Mouse (Mus musculus) inflammation-experienced regulatory T-cells, adult 6 months (primary cell): ENCODE results near the gene Mob1b. TPM values are rescaled to one million over a fixed set of nuclear protein-coding genes. Genes with fewer than 3 reads are reported as not detected.

Source experiments
- ATAC-seq: one replicate; pipeline ENCODE4 v1.8.0; 2017
- polyA plus RNA-seq, 3 experiments: library from polyadenylated mRNA; unstranded; fragments of 100-300 nt; shearing (Covaris generic); gene quantifications; one replicate each; pipeline ENCODE4 v1.2.1; 2017

The Mob1b gene
- polyA plus RNA-seq, 3 experiments from 2014 or later: 8.8 to 11.5 (median 8.9) TPM

- no peak for ATAC-seq
These were observed 64.4 kb downstream of the Mob1b start for GRCm38 (mm10) chr5:88785059-88785458.

- ATAC-seq: no peak
These were observed 70.0 kb downstream of the Mob1b start for GRCm38 (mm10) chr5:88790675-88791074.

- peak; percentile 74 for ATAC-seq
These were observed 70.9 kb downstream of the Mob1b start for GRCm38 (mm10) chr5:88791256-88792245.

GRCm38 (mm10) chr5:88793676-88794075 lies 73.0 kb downstream of the Mob1b start:
- no peak for ATAC-seq

- no peak for ATAC-seq
These were observed 75.4 kb downstream of the Mob1b start for GRCm38 (mm10) chr5:88795910-88796584.

GRCm38 (mm10) chr5:88796588-88796987 lies 75.9 kb downstream of the Mob1b start:
- ATAC-seq: no peak

GRCm38 (mm10) chr5:88797121-88797520 lies 76.5 kb downstream of the Mob1b start:
- no peak for ATAC-seq

- no peak for ATAC-seq
These were observed 85.0 kb downstream of the Mob1b start for GRCm38 (mm10) chr5:88805616-88806015.

- ATAC-seq: no peak
These were observed 85.6 kb downstream of the Mob1b start for GRCm38 (mm10) chr5:88806278-88806677.

- ATAC-seq: no peak
These were observed 86.7 kb downstream of the Mob1b start for GRCm38 (mm10) chr5:88807342-88807741.

GRCm38 (mm10) chr5:88813188-88813587 lies 92.5 kb downstream of the Mob1b start:
- no peak for ATAC-seq

Other genes starting within 250 kb of the Mob1b start
- under 1 TPM in 1 of 3 experiments, not detected in 2; 0.09 TPM for gene Enam, start 232.9 kb upstream of the Mob1b start, polyA plus RNA-seq
- 10 to 100 TPM; 13.7 to 95.4 (median 24.5) TPM for gene Jchain, start 193.0 kb upstream of the Mob1b start, polyA plus RNA-seq
- gene Utp3, start 166.4 kb upstream of the Mob1b start, polyA plus RNA-seq: 10 to 100 TPM; 84.0 to 91.4 (median 88.5) TPM
- 1 to 10 TPM; 2.2 to 3.8 (median 3.7) TPM for gene Rufy3, start 155.8 kb upstream of the Mob1b start, polyA plus RNA-seq
- gene Grsf1, start 44.7 kb upstream of the Mob1b start, polyA plus RNA-seq: 10 to 100 TPM in 1 of 3 experiments, 1 to 10 TPM in 2; 5.7 to 10.0 (median 7.8) TPM
- gene Dck, start 44.1 kb downstream of the Mob1b start, polyA plus RNA-seq: 10 to 100 TPM; 39.4 to 97.7 (median 42.7) TPM
- gene Slc4a4, start 166.0 kb downstream of the Mob1b start, polyA plus RNA-seq: under 1 TPM in 1 of 3 experiments, not detected in 2; 0.09 TPM